Mouse (Mus musculus) bone marrow macrophage, adult 2 months (primary cell): ENCODE results near the gene Thsd7a.

Experiments
- CTCF ChIP-seq: IDR thresholded peaks from 2 replicates; pipeline ENCODE4 v1.5.1; 2012; ENCODE audit warnings: low read depth, mild to moderate bottlenecking, low read length, moderate library complexity
- POLR2A ChIP-seq: IDR thresholded peaks from 2 replicates; pipeline ENCODE4 v1.6.1; 2012; ENCODE audit warnings: mild to moderate bottlenecking, low read depth, low read length, borderline replicate concordance

DNA sequence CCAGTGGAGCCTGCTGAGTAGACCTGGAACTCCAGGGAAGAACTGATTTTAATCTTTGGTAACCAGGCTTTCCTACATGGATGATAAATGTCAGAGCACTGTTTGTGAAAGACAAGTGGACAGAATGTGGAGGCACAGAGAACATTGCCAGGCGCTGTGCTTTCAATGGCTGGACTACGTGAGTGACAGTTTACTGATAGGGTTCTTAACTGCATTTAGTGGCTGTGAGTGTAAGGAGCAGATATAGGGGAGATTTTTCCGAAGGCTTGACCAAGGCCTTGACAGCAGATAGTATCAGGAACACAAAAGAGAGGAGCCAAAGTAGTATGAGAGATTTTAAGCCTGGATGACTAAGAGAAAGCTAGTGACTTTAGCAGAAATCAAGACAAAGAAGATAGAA, 295.1 kb downstream of the Thsd7a start:
- no peak for TF ChIP-seq POLR2A
- no peak for TF ChIP-seq CTCF
